Mouse (Mus musculus) lung, embryonic 14.5 days (tissue): ENCODE results near the gene Foxa3. TPM values are rescaled to one million over a fixed set of nuclear protein-coding genes. Genes with fewer than 3 reads are reported as not detected.
A peak's percentile ranks its signal among the peaks of the same experiment; 100 is the strongest.

Experiments used
- ATAC-seq: fragments of 200-750 bp; cut with Nextera tagmentation; 2 replicates; pipeline ENCODE4 v1.8.0; 2017; ENCODE audit warnings: mild to moderate bottlenecking, moderate TSS enrichment, moderate library complexity; ENCODE audit not compliant: insufficient read depth
- DNase-seq: peaks from one replicate; pipeline ENCODE4 v3.0.0-alpha.2; 2015
- H3K27ac ChIP-seq: fragments of 300-500 bp; sonication (generic); 2 replicates; pipeline ENCODE4 v1.5.1; 2014; ENCODE audit warnings: low read depth, mild to moderate bottlenecking, moderate library complexity
- H3K27me3 ChIP-seq: fragments of 300-500 bp; sonication (generic); 2 replicates; pipeline ENCODE4 v1.6.1; 2014; ENCODE audit warnings: low read length, control low read depth; ENCODE audit not compliant: insufficient read depth
- H3K36me3 ChIP-seq: fragments of 300-500 bp; sonication (generic); 2 replicates; pipeline ENCODE4 v1.6.1; 2014; ENCODE audit warnings: control low read depth; ENCODE audit not compliant: insufficient read depth
- H3K4me1 ChIP-seq: fragments of 300-500 bp; sonication (generic); 2 replicates; pipeline ENCODE4 v1.6.1; 2014; ENCODE audit warnings: antibody characterized with exemption, control low read depth; ENCODE audit not compliant: insufficient read depth
- H3K4me2 ChIP-seq: fragments of 300-500 bp; sonication (generic); 2 replicates; pipeline ENCODE4 v1.6.1; 2014; ENCODE audit warnings: mild to moderate bottlenecking
- H3K4me3 ChIP-seq: fragments of 300-500 bp; sonication (generic); 2 replicates; pipeline ENCODE4 v1.5.1; 2014; ENCODE audit warnings: low read depth, low read length
- H3K9ac ChIP-seq: fragments of 300-500 bp; sonication (generic); 2 replicates; pipeline ENCODE4 v1.6.1; 2014
- H3K9me3 ChIP-seq: fragments of 300-500 bp; sonication (generic); 2 replicates; pipeline ENCODE4 v1.6.1; 2016; ENCODE audit warnings: low read depth, low read length, control low read depth
- CTCF ChIP-seq: IDR thresholded peaks from 2 replicates; pipeline ENCODE4 v1.5.1; 2016; ENCODE audit warnings: antibody characterized with exemption, low read depth
- WGBS: fragments of 180-500 bp; shearing (Covaris S2); extraction: QIAGEN DNeasy Blood & Tissue Kit; methylation state at CpG from one replicate; pipeline ENCODE4 v1.1.7; 2014; 5-methylcytosine and 5-hydroxymethylcytosine counted together
- polyA plus RNA-seq: library from polyadenylated mRNA; unstranded; fragments of >200 nt; fragmentation: Nextera tagmentation; extraction: Ambion mirVana; gene quantifications from 2 replicates; pipeline ENCODE4 v1.2.1, GENCODE M21; 2014

Foxa3 gene
- polyA plus RNA-seq, 1 experiment from 2014 or later, result 2.2 TPM

GRCm38 (mm10) chr7:18990601-18991295 lies 32.6 kb downstream of the Foxa3 start, which contains the start of gene Mypop:
Mypop (plus strand) TSS chr7:18991245.
- DNase-seq (peak; percentile 100), ATAC-seq (peak; percentile 94)
- no peak for TF ChIP-seq CTCF
- under 1% methylated on average over 37 of the region's 37 CpGs for WGBS
- H3K4me1 ChIP-seq, result no peaks in the 10 kb centered on the region
- H3K9me3 ChIP-seq, result no peaks in the 10 kb centered on the region
- H3K4me2 ChIP-seq, result peak within 1 kb of the TSS; percentile 72
- H3K27me3 ChIP-seq, result peaks cover 19% of the 10 kb centered on the region
- no peak within 1 kb of the TSS; the same call in 1 of the 2 replicates for H3K27ac ChIP-seq
- H3K9ac ChIP-seq, result peak within 1 kb of the TSS; percentile 57
- H3K4me3 ChIP-seq, result peak within 1 kb of the TSS; percentile 52
- no peaks in the 10 kb centered on the region for H3K36me3 ChIP-seq

- ATAC-seq (no peak), DNase-seq (peak; percentile 39)
- H3K4me2 ChIP-seq, result peak overlapping the region; percentile 72
- 8% methylated on average over 5 of the region's 5 CpGs for WGBS
- H3K9me3 ChIP-seq, result no peaks in the 10 kb centered on the region
- H3K27ac ChIP-seq, result no peak overlapping the region; the same call in 1 of the 2 replicates
- peaks cover 19% of the 10 kb centered on the region for H3K27me3 ChIP-seq
- no peaks in the 10 kb centered on the region for H3K4me1 ChIP-seq
- H3K4me3 ChIP-seq, result peak overlapping the region; percentile 52
- no peak overlapping the region for H3K9ac ChIP-seq
- TF ChIP-seq CTCF, result peak; percentile 31; the same call in 1 of the 2 replicates
- H3K36me3 ChIP-seq, result no peaks in the 10 kb centered on the region
Measured at GRCm38 (mm10) chr7:18989995-18990394, 33.3 kb downstream of the Foxa3 start.

GRCm38 (mm10) chr7:18988780-18989179 lies 34.6 kb downstream of the Foxa3 start:
- WGBS, result 71% methylated on average over 6 of the region's 6 CpGs
- Histone ChIP-seq H3K9me3 (no peaks in the 10 kb centered on the region), H3K36me3 (no peaks in the 10 kb centered on the region), H3K27ac (no peak overlapping the region), H3K4me1 (no peaks in the 10 kb centered on the region), H3K4me3 (no peak overlapping the region), H3K9ac (no peak overlapping the region), H3K27me3 (peaks cover 19% of the 10 kb centered on the region), H3K4me2 (no peak overlapping the region)
- TF ChIP-seq CTCF, result no peak
- ATAC-seq (no peak), DNase-seq (no peak)

GRCm38 (mm10) chr7:18987747-18988146 lies 35.6 kb downstream of the Foxa3 start:
- Histone ChIP-seq H3K9ac (no peak overlapping the region), H3K4me1 (no peaks in the 10 kb centered on the region), H3K27ac (no peak overlapping the region), H3K9me3 (no peaks in the 10 kb centered on the region), H3K27me3 (peaks cover 16% of the 10 kb centered on the region), H3K4me2 (no peak overlapping the region), H3K4me3 (no peak overlapping the region), H3K36me3 (no peaks in the 10 kb centered on the region)
- DNase-seq (no peak), ATAC-seq (no peak)
- WGBS, result 66% methylated on average over 13 of the region's 13 CpGs
- TF ChIP-seq CTCF, result no peak

- 53% methylated on average over 2 of the region's 2 CpGs for WGBS
- no peak within 1 kb of the TSS for H3K4me2 ChIP-seq
- H3K36me3 ChIP-seq, result no peaks in the 10 kb centered on the region
- TF ChIP-seq CTCF, result no peak
- H3K27ac ChIP-seq, result no peak within 1 kb of the TSS
- no peaks in the 10 kb centered on the region for H3K4me1 ChIP-seq
- no peak within 1 kb of the TSS for H3K9ac ChIP-seq
- no peak for ATAC-seq
- no peak for DNase-seq
- H3K27me3 ChIP-seq, result peaks cover 9% of the 10 kb centered on the region
- H3K9me3 ChIP-seq, result no peaks in the 10 kb centered on the region
- no peak within 1 kb of the TSS for H3K4me3 ChIP-seq
Measured at GRCm38 (mm10) chr7:18987100-18987499, 36.2 kb downstream of the Foxa3 start, which contains the start of gene Nanos2. Nanos2 (plus strand) TSS chr7:18987400.

- Histone ChIP-seq H3K9ac (no peak overlapping the region), H3K27ac (no peak overlapping the region), H3K4me2 (no peak overlapping the region), H3K4me3 (no peak overlapping the region), H3K4me1 (no peaks in the 10 kb centered on the region), H3K36me3 (no peaks in the 10 kb centered on the region), H3K9me3 (no peaks in the 10 kb centered on the region), H3K27me3 (peaks cover 3% of the 10 kb centered on the region)
- no peak for DNase-seq
- 62% methylated on average over 2 of the region's 2 CpGs for WGBS
- TF ChIP-seq CTCF, result no peak
- ATAC-seq, result no peak
Measured at GRCm38 (mm10) chr7:18986503-18986902, 36.8 kb downstream of the Foxa3 start.

GRCm38 (mm10) chr7:18978381-18978780 lies 45.0 kb downstream of the Foxa3 start:
- DNase-seq, result peak; percentile 61
- H3K4me2 ChIP-seq, result no peak overlapping the region
- H3K4me3 ChIP-seq, result no peak overlapping the region
- H3K9ac ChIP-seq, result no peak overlapping the region
- H3K9me3 ChIP-seq, result no peaks in the 10 kb centered on the region
- ATAC-seq, result no peak
- H3K27me3 ChIP-seq, result no peaks in the 10 kb centered on the region
- no peak overlapping the region for H3K27ac ChIP-seq
- 73% methylated on average over 9 of the region's 9 CpGs for WGBS
- TF ChIP-seq CTCF, result no peak
- no peaks in the 10 kb centered on the region for H3K4me1 ChIP-seq
- H3K36me3 ChIP-seq, result no peaks in the 10 kb centered on the region
